Mouse (Mus musculus): ENCODE measurements around the gene Gtf2a2. TPM values are rescaled to one million over a fixed set of nuclear protein-coding genes. Genes with fewer than 3 reads are reported as not detected.

Gene Gtf2a2
- polyA plus RNA-seq, 1 experiment from 2014 or later = 182 TPM

Other genes with a start within 250 kb of the Gtf2a2 start
- gene Bnip2, start 23.1 kb upstream of the Gtf2a2 start, polyA plus RNA-seq (2015; fragmentation: Nextera tagmentation; extraction: Ambion mirVana) = 67.0 and 72.1 TPM in 2 replicates
- gene Gcnt3, start 25.5 kb downstream of the Gtf2a2 start, polyA plus RNA-seq (2015; fragmentation: Nextera tagmentation; extraction: Ambion mirVana) = 8.3 and 8.9 TPM in 2 replicates
- 7.1 and 10.9 TPM in 2 replicates for gene Fam81a, start 130.0 kb downstream of the Gtf2a2 start, polyA plus RNA-seq (2015; fragmentation: Nextera tagmentation; extraction: Ambion mirVana)
- gene Myo1e, start 194.8 kb downstream of the Gtf2a2 start, polyA plus RNA-seq (2015; fragmentation: Nextera tagmentation; extraction: Ambion mirVana) = 18.4 and 19.4 TPM in 2 replicates